Mouse (Mus musculus) embryonic fibroblast, embryonic 13.5 days (primary cell): ENCODE measurements at regions not wholly inside any gene's neighbourhood (a gene's known extent, or its start where the extent isn't known, plus 50 kb on each side); places are given as distances from the start of the nearest gene placed in this dataset.
"Not testable (repeated sequence)": the region's sequence is repeated elsewhere in the genome, so short reads cannot be mapped to it uniquely, and the experiment has no call there.

Experiments
- CTCF ChIP-seq: IDR thresholded peaks from 2 replicates; pipeline ENCODE4 v1.5.1; 2011; ENCODE audit warnings: mild to moderate bottlenecking, control low read depth, low read length, moderate library complexity, borderline replicate concordance; ENCODE audit not compliant: insufficient read depth
- POLR2A ChIP-seq: IDR thresholded peaks from 2 replicates; pipeline ENCODE4 v1.6.1; 2011; ENCODE audit warnings: low read depth, mild to moderate bottlenecking, control low read depth, low read length, moderate library complexity

- TF ChIP-seq POLR2A, CTCF: not testable (repeated sequence)
Measured at GRCm38 (mm10) chr11:40454994-40455393, 240.0 kb downstream of the Mat2b start.
